Mouse (Mus musculus): ENCODE data around the gene Gemin4. TPM values are rescaled to one million over a fixed set of nuclear protein-coding genes. Genes with fewer than 3 reads are reported as not detected.
A peak's percentile ranks its signal among the peaks of the same experiment; 100 is the strongest.

Gemin4 gene
- polyA plus RNA-seq (2015; fragmentation: Nextera tagmentation; extraction: Ambion mirVana): 12.6 and 15.6 TPM in 2 replicates

- peak; percentile 98 for ATAC-seq (ENCODE audit: low FRiP score)
- Histone ChIP-seq H3K27ac (peak within 1 kb of the TSS; percentile 94), H3K4me3 (peak within 1 kb of the TSS; percentile 76), H3K27me3 (no peaks in the 10 kb centered on the region), H3K4me1 (replicated peaks) (peaks cover 13% of the 10 kb centered on the region), H3K9me3 (no peaks in the 10 kb centered on the region), H3K4me2 (peak within 1 kb of the TSS; percentile 77), H3K36me3 (peaks cover 54% of the 10 kb centered on the region), H3K9ac (peak within 1 kb of the TSS; percentile 89)
- WGBS: under 1% methylated on average over 35 of the region's 35 CpGs
Observed at GRCm38 (mm10) chr11:76217390-76217800, at the start of gene Gemin4, which contains the start of gene Dbil5. TSS of gene Gemin4 (minus strand) at chr11:76217664. TSS of gene Dbil5 (plus strand) at chr11:76217608.

- H3K4me2 ChIP-seq: peak overlapping the region; percentile 27; the same call in 1 of the 2 replicates
- peaks cover 66% of the 10 kb centered on the region for H3K4me1 ChIP-seq (replicated peaks)
- no peaks in the 10 kb centered on the region for H3K9me3 ChIP-seq
- no peak overlapping the region for H3K4me3 ChIP-seq
- 4% methylated on average over 19 of the region's 19 CpGs for WGBS
- peak overlapping the region; percentile 75 for H3K27ac ChIP-seq
- H3K36me3 ChIP-seq: peaks cover 10% of the 10 kb centered on the region
- H3K27me3 ChIP-seq: no peaks in the 10 kb centered on the region
- peak; percentile 47 for ATAC-seq (ENCODE audit: low FRiP score)
- H3K9ac ChIP-seq: peak overlapping the region; percentile 61
Observed at GRCm38 (mm10) chr11:76262611-76263351, 45.3 kb upstream of the Gemin4 start.

GRCm38 (mm10) chr11:76261224-76261623 lies 43.8 kb upstream of the Gemin4 start:
- Histone ChIP-seq H3K4me3 (no peak overlapping the region), H3K27ac (peak overlapping the region; percentile 69), H3K27me3 (no peaks in the 10 kb centered on the region), H3K4me1 (replicated peaks) (peaks cover 59% of the 10 kb centered on the region), H3K4me2 (no peak overlapping the region), H3K9me3 (no peaks in the 10 kb centered on the region), H3K36me3 (peaks cover 14% of the 10 kb centered on the region), H3K9ac (peak overlapping the region; percentile 58)
- 69% methylated on average over 12 of the region's 12 CpGs for WGBS
- ATAC-seq (ENCODE audit: low FRiP score): no peak

- 0 out of 2 replicates have a peak overlapping the region, but pooled peaks have one; percentile 15 for H3K4me2 ChIP-seq
- H3K9me3 ChIP-seq: no peaks in the 10 kb centered on the region
- H3K4me3 ChIP-seq: no peak overlapping the region
- peaks cover 56% of the 10 kb centered on the region for H3K4me1 ChIP-seq (replicated peaks)
- ATAC-seq (ENCODE audit: low FRiP score): no peak; the same call in 1 of the 2 replicates
- peak overlapping the region; percentile 58 for H3K9ac ChIP-seq
- 34% methylated on average over 10 of the region's 10 CpGs for WGBS
- peak overlapping the region; percentile 69 for H3K27ac ChIP-seq
- no peaks in the 10 kb centered on the region for H3K27me3 ChIP-seq
- peaks cover 14% of the 10 kb centered on the region for H3K36me3 ChIP-seq
Observed at GRCm38 (mm10) chr11:76260208-76261050, 43.0 kb upstream of the Gemin4 start.

GRCm38 (mm10) chr11:76258511-76258910 lies 41.0 kb upstream of the Gemin4 start:
- no peak for ATAC-seq (ENCODE audit: low FRiP score)
- Histone ChIP-seq H3K27me3 (no peaks in the 10 kb centered on the region), H3K4me1 (replicated peaks) (peaks cover 66% of the 10 kb centered on the region), H3K9me3 (no peaks in the 10 kb centered on the region), H3K36me3 (peaks cover 14% of the 10 kb centered on the region), H3K9ac (no peak overlapping the region), H3K27ac (no peak overlapping the region), H3K4me2 (no peak overlapping the region), H3K4me3 (no peak overlapping the region)
- WGBS: 65% methylated on average over 6 of the region's 6 CpGs

GRCm38 (mm10) chr11:76257386-76257785 lies 39.9 kb upstream of the Gemin4 start:
- Histone ChIP-seq H3K36me3 (peaks cover 14% of the 10 kb centered on the region), H3K9ac (no peak overlapping the region), H3K4me3 (no peak overlapping the region), H3K4me2 (no peak overlapping the region), H3K4me1 (replicated peaks) (peaks cover 58% of the 10 kb centered on the region), H3K27me3 (no peaks in the 10 kb centered on the region), H3K9me3 (no peaks in the 10 kb centered on the region), H3K27ac (no peak overlapping the region)
- 87% methylated on average over 4 of the region's 4 CpGs for WGBS
- no peak for ATAC-seq (ENCODE audit: low FRiP score)

- peak overlapping the region; percentile 13; the same call in 1 of the 2 replicates for H3K27ac ChIP-seq
- ATAC-seq (ENCODE audit: low FRiP score): no peak
- H3K36me3 ChIP-seq: peaks cover 18% of the 10 kb centered on the region
- no peaks in the 10 kb centered on the region for H3K9me3 ChIP-seq
- no peaks in the 10 kb centered on the region for H3K27me3 ChIP-seq
- no peak overlapping the region for H3K4me3 ChIP-seq
- 0 out of 2 replicates have a peak overlapping the region, but pooled peaks have one; percentile 9 for H3K9ac ChIP-seq
- 48% methylated on average over 5 of the region's 5 CpGs for WGBS
- H3K4me2 ChIP-seq: no peak overlapping the region
- peaks cover 47% of the 10 kb centered on the region for H3K4me1 ChIP-seq (replicated peaks)
Observed at GRCm38 (mm10) chr11:76256129-76256528, 38.7 kb upstream of the Gemin4 start.

- Histone ChIP-seq H3K9me3 (no peaks in the 10 kb centered on the region), H3K27me3 (no peaks in the 10 kb centered on the region), H3K4me3 (no peak overlapping the region), H3K4me2 (no peak overlapping the region), H3K9ac (no peak overlapping the region), H3K27ac (peak overlapping the region; percentile 13; the same call in 1 of the 2 replicates), H3K4me1 (replicated peaks) (peaks cover 41% of the 10 kb centered on the region), H3K36me3 (peaks cover 21% of the 10 kb centered on the region)
- 62% methylated on average over 4 of the region's 4 CpGs for WGBS
- no peak for ATAC-seq (ENCODE audit: low FRiP score)
Observed at GRCm38 (mm10) chr11:76255431-76256001, 38.1 kb upstream of the Gemin4 start.

GRCm38 (mm10) chr11:76253918-76254264 lies 36.4 kb upstream of the Gemin4 start:
- Histone ChIP-seq H3K36me3 (peaks cover 37% of the 10 kb centered on the region), H3K4me1 (replicated peaks) (peaks cover 25% of the 10 kb centered on the region), H3K27ac (peak overlapping the region; percentile 44; the same call in 1 of the 2 replicates), H3K9me3 (no peaks in the 10 kb centered on the region), H3K4me3 (no peak overlapping the region), H3K4me2 (no peak overlapping the region), H3K9ac (no peak overlapping the region), H3K27me3 (no peaks in the 10 kb centered on the region)
- ATAC-seq (ENCODE audit: low FRiP score): 0 out of 2 replicates have a peak, but pooled peaks have one; percentile 34
- WGBS: 60% methylated on average over 4 of the region's 4 CpGs

- no peaks in the 10 kb centered on the region for H3K9me3 ChIP-seq
- no peaks in the 10 kb centered on the region for H3K27me3 ChIP-seq
- no peak overlapping the region for H3K4me2 ChIP-seq
- no peak overlapping the region for H3K4me3 ChIP-seq
- H3K9ac ChIP-seq: no peak overlapping the region
- H3K4me1 ChIP-seq (replicated peaks): peaks cover 25% of the 10 kb centered on the region
- H3K36me3 ChIP-seq: peaks cover 40% of the 10 kb centered on the region
- 43% methylated on average over 5 of the region's 5 CpGs for WGBS
- peak; percentile 80 for ATAC-seq (ENCODE audit: low FRiP score)
- H3K27ac ChIP-seq: 0 out of 2 replicates have a peak overlapping the region, but pooled peaks have one; percentile 23
Observed at GRCm38 (mm10) chr11:76253145-76253917, 35.9 kb upstream of the Gemin4 start.

GRCm38 (mm10) chr11:76252036-76252435 lies 34.6 kb upstream of the Gemin4 start:
- Histone ChIP-seq H3K4me1 (replicated peaks) (peaks cover 25% of the 10 kb centered on the region), H3K27me3 (no peaks in the 10 kb centered on the region), H3K27ac (no peak overlapping the region), H3K9ac (0 out of 2 replicates have a peak overlapping the region, but pooled peaks have one; percentile 0), H3K4me2 (no peak overlapping the region), H3K4me3 (no peak overlapping the region), H3K9me3 (no peaks in the 10 kb centered on the region), H3K36me3 (peaks cover 35% of the 10 kb centered on the region)
- ATAC-seq (ENCODE audit: low FRiP score): no peak
- whole genome bisulfite sequencing: 60% methylated on average over 3 of the region's 3 CpGs

Data from hindbrain, embryonic 13.5 days (tissue).